21 mouse cellular contexts compared by ENCODE assay signal in genomic region chr3:147041201-147041600, GRCm38 (mm10).
A peak's percentile ranks its signal among the peaks of the same experiment; 100 is the strongest.
DNase-seq lines count a peak whose midpoint lies in the region; ATAC-seq and TF ChIP-seq lines count a peak whose summit lies in the region.
"Had no signal": no experiment of that assay in that cellular context is flagged by ENCODE, and none has a peak within 500 bp of the region (broad histone marks: within the 10 kb centered on the region; RNA-seq: fewer than 3 reads in every experiment).

No protein-coding gene starts in this region.

- H3K27ac ChIP-seq in heart, postnatal 0 days (ENCODE audit: low read depth) = no peak overlapping the region
- no peak overlapping the region for H3K27ac ChIP-seq in lung, postnatal 0 days (ENCODE audit: low read length)

- intact Hi-C loops in heart, postnatal 10 days (cut with DNase I) = no loop called here

- no peak for ATAC-seq in heart, postnatal 0 days (ENCODE audit: insufficient read depth, low read depth)
- ATAC-seq in lung, postnatal 0 days = no peak
- ATAC-seq: activated CD4-positive, CD25-positive, alpha-beta regulatory T cell, adult 4 months; CD4-positive, CD25-positive, alpha-beta regulatory T cell, adult 4 months; Patski had no signal

- no peaks in the 10 kb centered on the region for H3K36me3 ChIP-seq in heart, postnatal 0 days (replicated peaks; ENCODE audit: control insufficient read depth, insufficient read depth, low read length)
- no peaks in the 10 kb centered on the region for H3K36me3 ChIP-seq in lung, postnatal 0 days (ENCODE audit: insufficient read depth, low read length)
- H3K36me3 ChIP-seq: G1E had no signal

- no peaks in the 10 kb centered on the region for H3K27me3 ChIP-seq in heart, postnatal 0 days (ENCODE audit: control insufficient read depth, insufficient read depth, low read length)
- no peaks in the 10 kb centered on the region for H3K27me3 ChIP-seq in lung, postnatal 0 days (replicated peaks; ENCODE audit: insufficient read depth, low read length)
- H3K27me3 ChIP-seq: CH12.LX, Patski had no signal

- no peak for TF ChIP-seq EP300 in heart, postnatal 0 days (IDR thresholded peaks at IDR 0.05; ENCODE audit: low read depth)
- TF ChIP-seq EP300 in lung, postnatal 0 days (IDR thresholded peaks at IDR 0.05) = no peak

- no peaks in the 10 kb centered on the region for H3K9me3 ChIP-seq in heart, postnatal 0 days (replicated peaks; ENCODE audit: control insufficient read depth, low read length)
- H3K9me3 ChIP-seq in lung, postnatal 0 days (ENCODE audit: low read length) = no peaks in the 10 kb centered on the region

- no peak overlapping the region for H3K4me3 ChIP-seq in heart, postnatal 0 days (ENCODE audit: low read depth, low read length)
- no peak overlapping the region for H3K4me3 ChIP-seq in lung, postnatal 0 days (ENCODE audit: low read depth, low read length)

- DNase-seq in heart, adult 11 months = peak; percentile 44
- no peak for DNase-seq in heart, adult 8-10 months (ENCODE audit: low spot score)
- DNase-seq in heart, postnatal 0 days (ENCODE audit: low spot score) = peak; percentile 67
- DNase-seq in heart, postnatal 10 days = no peak
- DNase-seq in lung, postnatal 0 days (ENCODE audit: low spot score) = peak; percentile 57
- DNase-seq in lung, postnatal 10 days = no peak
- DNase-seq: adrenal gland, adult 2 months; adrenal gland, adult 8-10 months; adrenal gland, postnatal 10 days; adrenal gland, postnatal 14 days; adrenal gland, postnatal 25 days; adrenal gland, postnatal 36 days; B cell, adult 2 months; cerebellum, adult 11 months; cerebellum, adult 11-12 months; cerebellum, adult 18-20 months had no signal

- WGBS in heart, postnatal 0 days = 83% methylated on average over 4 of the region's 4 CpGs
- WGBS in lung, postnatal 0 days = 75% methylated on average over 4 of the region's 4 CpGs

- no peaks in the 10 kb centered on the region for H3K4me1 ChIP-seq in heart, postnatal 0 days (ENCODE audit: control insufficient read depth, insufficient read depth)
- H3K4me1 ChIP-seq in lung, postnatal 0 days (ENCODE audit: insufficient read depth, low read depth, low read length) = no peaks in the 10 kb centered on the region

- H3K9ac ChIP-seq in heart, postnatal 0 days (replicated peaks; ENCODE audit: low read depth, low read length) = no peak overlapping the region
- no peak overlapping the region for H3K9ac ChIP-seq in lung, postnatal 0 days (replicated peaks; ENCODE audit: low read depth)

- H3K4me2 ChIP-seq in heart, postnatal 0 days (ENCODE audit: low read depth, low read length) = no peak overlapping the region
- H3K4me2 ChIP-seq in lung, postnatal 0 days (replicated peaks; ENCODE audit: low read depth, low read length) = no peak overlapping the region

- no peak for TF ChIP-seq CTCF in heart, postnatal 0 days (IDR thresholded peaks at IDR 0.05; ENCODE audit: low read depth)
- TF ChIP-seq CTCF in lung, postnatal 0 days (IDR thresholded peaks at IDR 0.05) = no peak

Comparison
In these comparisons a context has a peak if more than half of its experiments do, and no peak if none do; other contexts are left out.
1. DNase-seq: peak in heart, adult 11 months (single experiment), heart, postnatal 0 days (single experiment) and lung, postnatal 0 days (single experiment); none in heart, adult 8-10 months (single experiment), heart, postnatal 10 days (0 of 2) and lung, postnatal 10 days (single experiment).